Mouse (Mus musculus): ENCODE data around the gene Arvcf.

Gene Arvcf

DNA sequence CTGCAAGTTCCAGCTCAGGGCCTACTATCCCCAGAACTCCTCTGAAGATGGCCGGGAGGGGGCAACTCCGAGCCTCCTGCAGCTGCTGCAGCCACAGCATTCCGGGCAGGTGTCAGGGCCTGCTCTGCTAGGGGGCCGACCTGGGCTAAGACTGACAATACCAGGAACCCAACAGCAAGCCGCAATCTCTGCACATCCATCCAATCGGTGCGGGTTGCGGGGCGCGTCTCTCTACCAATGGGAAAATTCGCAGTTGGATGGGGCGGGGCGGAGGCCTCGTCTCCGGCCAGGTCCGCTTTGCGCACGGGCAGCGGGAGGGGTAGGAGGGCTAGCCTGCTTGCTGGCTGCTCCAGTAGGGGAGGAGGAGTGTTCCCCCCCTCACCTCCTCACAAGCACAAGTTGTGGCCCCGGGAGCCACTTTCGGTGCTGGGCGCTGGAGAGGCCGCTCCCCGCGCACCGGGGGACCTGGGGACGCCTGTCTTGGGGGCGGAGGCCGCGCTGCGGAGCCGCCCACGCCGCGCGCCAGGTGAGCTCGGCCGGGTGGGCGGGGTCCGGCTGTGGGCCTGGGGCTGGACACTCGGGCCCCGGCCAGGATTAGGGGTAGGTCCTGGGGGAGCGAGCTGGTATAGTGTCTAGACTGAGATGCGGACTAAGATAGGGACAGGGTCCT, at the start of gene Arvcf, which contains the start of gene Tango2:
TSS of gene Arvcf (plus strand) at position 252 of the 670 bp plus-strand sequence.
TSS of gene Tango2 (minus strand) at position 173 of the 670 bp plus-strand sequence.
- DNase-seq (ENCODE audit: extremely low spot score): peak; percentile 93

GRCm38 (mm10) chr16:18308159-18308558, 39.8 kb upstream of the Arvcf start:
- DNase-seq (ENCODE audit: extremely low spot score): no peak

GRCm38 (mm10) chr16:18318992-18319391, 29.0 kb upstream of the Arvcf start:
- no peak for DNase-seq (ENCODE audit: extremely low spot score)

- DNase-seq (ENCODE audit: extremely low spot score): no peak
Measured at GRCm38 (mm10) chr16:18321443-18321842, 26.5 kb upstream of the Arvcf start.

GRCm38 (mm10) chr16:18323460-18323859, 24.5 kb upstream of the Arvcf start:
- no peak for DNase-seq (ENCODE audit: extremely low spot score)

DNA sequence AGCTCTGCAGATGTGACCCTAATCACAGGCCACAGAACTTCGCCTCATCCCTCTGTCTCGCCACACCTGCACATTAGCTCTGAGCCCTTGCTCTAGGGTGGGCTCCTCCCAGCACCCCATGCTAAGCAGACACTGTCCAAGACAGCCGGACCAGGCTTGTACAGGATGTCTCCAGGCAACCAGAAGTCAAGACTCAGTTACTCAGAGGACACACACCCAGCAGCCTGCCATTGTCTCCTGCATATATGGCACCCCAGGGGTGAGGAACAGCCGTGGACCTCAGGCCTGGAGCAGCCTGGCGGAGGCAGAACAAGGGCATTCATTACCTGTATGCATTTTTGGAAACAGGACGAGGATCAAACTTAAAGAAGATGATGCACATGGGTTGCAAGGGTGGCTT, 24.0 kb upstream of the Arvcf start:
- DNase-seq (ENCODE audit: extremely low spot score): no peak

GRCm38 (mm10) chr16:18325741-18326140, 22.2 kb upstream of the Arvcf start:
- DNase-seq (ENCODE audit: extremely low spot score): no peak

GRCm38 (mm10) chr16:18327936-18328335, 20.0 kb upstream of the Arvcf start:
- no peak for DNase-seq (ENCODE audit: extremely low spot score)

- no peak for DNase-seq (ENCODE audit: extremely low spot score)
Measured at GRCm38 (mm10) chr16:18328524-18328923, 19.5 kb upstream of the Arvcf start.

DNA sequence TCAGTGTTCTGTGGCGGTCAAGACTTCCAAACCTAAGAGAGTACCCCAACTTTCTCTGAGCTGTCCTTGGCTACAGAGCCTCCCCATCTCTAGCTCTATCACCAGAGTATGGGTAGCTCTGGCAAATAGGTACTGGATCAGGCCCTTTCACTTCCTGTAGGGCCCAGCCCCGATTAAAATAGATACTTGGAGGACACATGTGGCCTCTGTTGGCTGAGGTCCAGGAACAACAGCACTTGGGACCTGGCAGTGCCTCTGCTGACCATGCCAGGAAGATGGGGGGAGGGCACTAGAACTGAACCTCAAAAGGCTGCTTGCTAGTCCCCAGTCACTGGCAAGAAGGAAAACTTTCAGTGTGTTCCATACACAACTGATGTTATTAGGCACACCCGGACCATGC, 14.0 kb upstream of the Arvcf start:
- DNase-seq (ENCODE audit: extremely low spot score): no peak

- DNase-seq (ENCODE audit: extremely low spot score): no peak
Measured at GRCm38 (mm10) chr16:18335981-18336380, 12.0 kb upstream of the Arvcf start.

DNA sequence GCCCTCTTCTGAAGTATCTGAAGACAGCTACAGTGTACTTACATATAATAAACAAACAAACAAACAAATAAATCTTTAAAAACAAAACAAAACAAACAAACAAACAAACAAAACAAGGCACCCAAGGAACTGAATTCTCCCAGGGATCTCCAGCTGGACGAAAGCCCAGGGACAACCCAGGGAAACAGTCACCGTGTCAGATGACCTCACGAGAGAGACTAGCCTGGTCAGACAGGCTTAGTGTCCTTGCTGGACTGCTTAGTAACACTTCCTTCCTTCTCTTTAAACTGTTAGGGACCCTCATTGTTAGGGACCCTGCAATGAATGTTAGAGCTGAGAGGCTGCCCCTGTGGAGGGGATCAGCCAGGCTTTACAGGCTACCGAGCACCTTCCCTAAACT, 10.7 kb upstream of the Arvcf start:
- no peak for DNase-seq (ENCODE audit: extremely low spot score)

GRCm38 (mm10) chr16:18339866-18340265, 8.1 kb upstream of the Arvcf start:
- DNase-seq (ENCODE audit: extremely low spot score): no peak

DNA sequence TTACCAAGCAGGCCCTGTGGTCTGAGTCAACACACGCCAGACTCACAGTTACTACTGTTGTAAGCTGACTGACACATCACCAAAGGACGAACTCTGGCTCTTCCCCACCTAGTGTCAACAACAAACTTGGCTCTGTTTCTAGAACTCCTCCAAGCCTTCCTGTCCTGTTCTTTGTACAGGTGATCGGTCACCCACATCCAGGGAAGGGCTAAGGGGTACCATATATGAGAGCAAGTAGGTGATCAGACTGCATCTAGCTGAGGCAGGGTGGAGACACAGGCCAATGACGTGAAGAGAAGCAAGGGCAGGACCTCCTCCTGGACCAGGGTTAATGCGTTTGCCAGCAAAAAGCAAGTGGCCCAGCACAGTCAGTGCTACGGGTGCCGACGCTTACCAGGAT, 6.4 kb upstream of the Arvcf start:
- DNase-seq (ENCODE audit: extremely low spot score): no peak

DNA sequence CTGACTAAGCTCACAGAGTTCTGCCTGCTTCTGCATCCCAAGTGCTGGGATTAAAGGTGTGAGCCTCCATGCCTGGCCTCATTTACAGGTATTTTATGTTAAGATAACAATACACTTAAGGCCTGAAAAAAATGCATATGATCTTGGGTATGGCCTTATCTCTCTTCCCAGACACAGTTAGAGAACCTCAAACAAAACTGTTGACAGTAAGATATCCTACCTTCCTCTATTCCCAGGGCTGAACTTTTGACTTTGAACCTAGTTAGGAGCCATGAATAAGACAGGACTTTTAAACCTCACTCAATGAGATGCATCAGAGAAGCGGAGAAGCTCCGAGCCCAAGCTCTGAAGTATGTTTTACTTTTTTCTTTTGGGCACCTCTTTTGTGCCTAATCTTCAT, 5.9 kb upstream of the Arvcf start:
- DNase-seq (ENCODE audit: extremely low spot score): no peak

GRCm38 (mm10) chr16:18342650-18343570, 5.1 kb upstream of the Arvcf start:
- no peak for DNase-seq (ENCODE audit: extremely low spot score)

- peak; percentile 94 for DNase-seq (ENCODE audit: extremely low spot score)
Measured at GRCm38 (mm10) chr16:18343778-18344177, 4.2 kb upstream of the Arvcf start.

DNA sequence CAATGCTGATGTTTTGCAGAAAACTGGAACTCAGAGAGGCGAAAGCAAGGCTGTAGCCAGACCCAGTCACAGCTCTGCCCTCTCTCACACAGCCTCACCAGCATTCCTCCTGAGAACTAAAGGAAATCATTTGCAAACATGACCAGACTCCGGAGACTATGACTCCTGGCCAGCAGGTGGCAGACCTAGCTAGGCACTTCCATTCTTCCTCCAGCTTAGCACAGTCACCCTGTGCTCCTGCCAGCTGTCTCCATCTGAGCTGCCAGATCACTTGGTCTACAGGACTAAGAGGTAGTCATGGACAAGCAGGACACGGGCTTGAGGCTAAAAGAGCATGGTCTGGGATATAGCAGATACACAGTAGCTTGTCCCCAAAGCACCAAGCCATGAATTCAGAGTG, 2.7 kb upstream of the Arvcf start:
- DNase-seq (ENCODE audit: extremely low spot score): peak; percentile 83

DNA sequence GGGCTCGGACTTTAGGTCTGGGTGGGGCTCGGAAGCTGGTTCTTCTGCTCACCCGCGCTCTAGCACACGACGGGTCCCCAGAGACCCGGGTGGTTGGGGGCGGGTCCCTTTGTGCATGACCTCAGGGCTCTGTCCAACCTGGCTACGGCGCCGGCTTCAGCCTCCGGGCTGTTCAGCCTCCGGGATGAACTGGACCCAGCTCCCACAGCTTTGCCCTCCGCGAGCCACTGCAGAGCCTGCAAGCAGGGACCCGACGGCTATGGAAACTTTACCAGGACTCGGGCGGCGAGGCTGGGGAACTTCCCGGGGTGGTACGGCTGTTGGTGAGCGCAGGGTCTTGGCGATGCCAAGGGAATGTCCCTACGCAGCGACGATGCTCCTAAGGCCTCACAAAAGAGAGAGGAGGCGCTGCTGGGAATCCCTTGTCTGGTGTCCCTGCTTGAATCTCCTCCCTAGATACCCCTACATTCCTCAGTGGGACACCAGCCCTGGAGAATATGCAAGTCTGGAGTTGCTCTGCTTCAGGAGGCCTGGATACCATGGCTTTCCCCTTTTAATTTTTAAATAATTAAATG, 706 bp downstream of the Arvcf start:
- DNase-seq (ENCODE audit: extremely low spot score): peak; percentile 45

- no peak for DNase-seq (ENCODE audit: extremely low spot score)
Measured at GRCm38 (mm10) chr16:18349761-18350325, 1.9 kb downstream of the Arvcf start.

- DNase-seq (ENCODE audit: extremely low spot score): peak; percentile 32
Measured at GRCm38 (mm10) chr16:18351313-18352055, 3.5 kb downstream of the Arvcf start.

DNA sequence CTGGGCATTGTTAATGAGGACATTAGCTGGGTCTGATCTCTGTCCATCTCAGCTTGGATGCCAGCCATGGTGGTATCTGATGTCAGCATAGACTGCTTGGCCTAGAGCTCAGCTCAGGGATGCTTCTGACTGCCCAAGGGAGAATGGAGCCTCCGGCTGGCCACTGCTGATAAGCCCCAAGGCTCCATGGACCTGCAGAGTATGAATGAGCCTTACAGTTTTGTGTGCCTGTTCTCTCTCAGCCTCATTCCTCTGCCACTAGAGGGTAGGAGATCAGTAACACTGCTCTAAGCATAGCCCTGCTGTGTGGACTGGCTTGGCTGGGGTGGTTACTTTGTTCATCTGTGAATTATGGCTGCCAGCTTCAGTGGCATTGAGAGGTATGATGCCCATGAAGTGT, 5.1 kb downstream of the Arvcf start:
- DNase-seq (ENCODE audit: extremely low spot score): no peak
